Mouse (Mus musculus): ENCODE measurements around the gene Nemp1. TPM values are rescaled to one million over a fixed set of nuclear protein-coding genes. Genes with fewer than 3 reads are reported as not detected.

The Nemp1 gene
- polyA plus RNA-seq, 2 experiments: 5.5 to 5.6 TPM

GRCm38 (mm10) chr10:127695775-127696174 lies 29.1 kb downstream of the Nemp1 start:
- Histone ChIP-seq H3K36me3 (replicated peaks; ENCODE audit: control insufficient read depth, insufficient read depth, low read depth) (peaks cover 23% of the 10 kb centered on the region), H3K4me1 (replicated peaks; ENCODE audit: control insufficient read depth in 2 of 2, insufficient read depth in 2 of 2, low read length in 1 of 2) (peaks cover 0 to 2% of the 10 kb centered on the region in 2 experiments; a peak in 1 of 4 replicates), H3K9me3 (ENCODE audit: control insufficient read depth, low read length) (no peaks in the 10 kb centered on the region), H3K9ac (replicated peaks) (no peak overlapping the region), H3K27me3 (ENCODE audit: control insufficient read depth, insufficient read depth, low read length) (no peaks in the 10 kb centered on the region), H3K4me2 (ENCODE audit: low read depth) (no peak overlapping the region), H3K4me3 (ENCODE audit: insufficient read depth in 1 of 2, low read depth in 2 of 2, low read length in 2 of 2) (no peak overlapping the region), H3K27ac (no peak overlapping the region)
- no peak for TF ChIP-seq CTCF (IDR thresholded peaks at IDR 0.05; ENCODE audit: low read depth)
- no peak for TF ChIP-seq EP300 (IDR thresholded peaks at IDR 0.05; ENCODE audit: low read depth)
- DNase-seq (ENCODE audit: low read depth in 3 of 3, low spot score in 3 of 3) (no peak), ATAC-seq (ENCODE audit: insufficient read depth) (no peak)
- 80% methylated on average over 7 of the region's 7 CpGs for WGBS (ENCODE audit: insufficient replicate concordance)

GRCm38 (mm10) chr10:127698966-127699365 lies 32.3 kb downstream of the Nemp1 start:
- Histone ChIP-seq H3K4me2 (ENCODE audit: low read depth) (no peak overlapping the region), H3K4me1 (replicated peaks; ENCODE audit: control insufficient read depth in 2 of 2, insufficient read depth in 2 of 2, low read length in 1 of 2) (peaks cover 0 to 2% of the 10 kb centered on the region in 2 experiments; a peak in 1 of 4 replicates), H3K27ac (no peak overlapping the region), H3K9me3 (ENCODE audit: control insufficient read depth, low read length) (no peaks in the 10 kb centered on the region), H3K9ac (replicated peaks) (no peak overlapping the region), H3K27me3 (ENCODE audit: control insufficient read depth, insufficient read depth, low read length) (no peaks in the 10 kb centered on the region), H3K36me3 (replicated peaks; ENCODE audit: control insufficient read depth, insufficient read depth, low read depth) (peaks cover 13% of the 10 kb centered on the region), H3K4me3 (ENCODE audit: insufficient read depth in 1 of 2, low read depth in 2 of 2, low read length in 2 of 2) (no peak overlapping the region)
- DNase-seq (ENCODE audit: low read depth in 3 of 3, low spot score in 3 of 3): no peak
- no peak for TF ChIP-seq CTCF (IDR thresholded peaks at IDR 0.05; ENCODE audit: low read depth)
- TF ChIP-seq EP300 (IDR thresholded peaks at IDR 0.05; ENCODE audit: low read depth): no peak
- WGBS (ENCODE audit: insufficient replicate concordance): 80% methylated on average over 7 of the region's 7 CpGs
- ATAC-seq (ENCODE audit: insufficient read depth): no peak

- H3K9ac ChIP-seq (replicated peaks): no peak overlapping the region
- H3K4me1 ChIP-seq (replicated peaks; ENCODE audit: control insufficient read depth in 2 of 2, insufficient read depth in 2 of 2, low read length in 1 of 2): peaks cover 0 to 3% of the 10 kb centered on the region in 2 experiments; a peak in 2 of 4 replicates
- ATAC-seq (ENCODE audit: insufficient read depth) (no peak), DNase-seq (ENCODE audit: low read depth in 3 of 3, low spot score in 3 of 3) (no peak)
- H3K9me3 ChIP-seq (ENCODE audit: control insufficient read depth, low read length): no peaks in the 10 kb centered on the region
- 37% methylated on average over 4 of the region's 4 CpGs for WGBS (ENCODE audit: insufficient replicate concordance)
- no peak overlapping the region for H3K27ac ChIP-seq
- peaks cover 3% of the 10 kb centered on the region; the same call in 1 of the 2 replicates for H3K36me3 ChIP-seq (replicated peaks; ENCODE audit: control insufficient read depth, insufficient read depth, low read depth)
- no peak overlapping the region for H3K4me3 ChIP-seq (ENCODE audit: insufficient read depth in 1 of 2, low read depth in 2 of 2, low read length in 2 of 2)
- TF ChIP-seq EP300 (IDR thresholded peaks at IDR 0.05; ENCODE audit: low read depth) (no peak), CTCF (IDR thresholded peaks at IDR 0.05; ENCODE audit: low read depth) (no peak)
- H3K4me2 ChIP-seq (ENCODE audit: low read depth): no peak overlapping the region
- no peaks in the 10 kb centered on the region for H3K27me3 ChIP-seq (ENCODE audit: control insufficient read depth, insufficient read depth, low read length)
Observed at GRCm38 (mm10) chr10:127703299-127703698, 36.6 kb downstream of the Nemp1 start.

GRCm38 (mm10) chr10:127704293-127704692 lies 37.6 kb downstream of the Nemp1 start:
- no peaks in the 10 kb centered on the region for H3K9me3 ChIP-seq (ENCODE audit: control insufficient read depth, low read length)
- H3K9ac ChIP-seq (replicated peaks): no peak overlapping the region
- H3K36me3 ChIP-seq (replicated peaks; ENCODE audit: control insufficient read depth, insufficient read depth, low read depth): no peaks in the 10 kb centered on the region
- H3K4me1 ChIP-seq (replicated peaks; ENCODE audit: control insufficient read depth in 2 of 2, insufficient read depth in 2 of 2, low read length in 1 of 2): peaks cover 0 to 3% of the 10 kb centered on the region in 2 experiments; a peak in 2 of 4 replicates
- no peak for TF ChIP-seq EP300 (IDR thresholded peaks at IDR 0.05; ENCODE audit: low read depth)
- TF ChIP-seq CTCF (IDR thresholded peaks at IDR 0.05; ENCODE audit: low read depth): no peak
- H3K4me2 ChIP-seq (ENCODE audit: low read depth): no peak overlapping the region
- 50% methylated on average over 2 of the region's 2 CpGs for WGBS (ENCODE audit: insufficient replicate concordance)
- H3K4me3 ChIP-seq (ENCODE audit: insufficient read depth in 1 of 2, low read depth in 2 of 2, low read length in 2 of 2): no peak overlapping the region
- H3K27ac ChIP-seq: no peak overlapping the region
- ATAC-seq (ENCODE audit: insufficient read depth) (no peak), DNase-seq (ENCODE audit: low read depth in 3 of 3, low spot score in 3 of 3) (no peak)
- no peaks in the 10 kb centered on the region for H3K27me3 ChIP-seq (ENCODE audit: control insufficient read depth, insufficient read depth, low read length)

- TF ChIP-seq CTCF (IDR thresholded peaks at IDR 0.05; ENCODE audit: low read depth) (peak; percentile 35; the same call in 1 of the 2 replicates), EP300 (IDR thresholded peaks at IDR 0.05; ENCODE audit: low read depth) (no peak)
- Histone ChIP-seq H3K4me2 (ENCODE audit: low read depth) (no peak within 1 kb of the TSS), H3K9me3 (ENCODE audit: control insufficient read depth, low read length) (no peaks in the 10 kb centered on the region), H3K4me3 (ENCODE audit: insufficient read depth in 1 of 2, low read depth in 2 of 2, low read length in 2 of 2) (no peak within 1 kb of the TSS), H3K4me1 (replicated peaks; ENCODE audit: control insufficient read depth in 2 of 2, insufficient read depth in 2 of 2, low read length in 1 of 2) (peaks cover 0 to 3% of the 10 kb centered on the region in 2 experiments; a peak in 2 of 4 replicates), H3K9ac (replicated peaks) (no peak within 1 kb of the TSS), H3K36me3 (replicated peaks; ENCODE audit: control insufficient read depth, insufficient read depth, low read depth) (no peaks in the 10 kb centered on the region), H3K27ac (no peak within 1 kb of the TSS), H3K27me3 (ENCODE audit: control insufficient read depth, insufficient read depth, low read length) (no peaks in the 10 kb centered on the region)
- no peak for ATAC-seq (ENCODE audit: insufficient read depth)
- 6% methylated on average over 2 of the region's 2 CpGs for WGBS (ENCODE audit: insufficient replicate concordance)
- DNase-seq (ENCODE audit: low read depth in 3 of 3, low spot score in 3 of 3): no peak
Observed at GRCm38 (mm10) chr10:127704766-127705220, 38.1 kb downstream of the Nemp1 start, which contains the start of gene Myo1a. Myo1a (plus strand) TSS chr10:127705170.

Data from liver, embryonic 14.5 days (tissue).